Mouse (Mus musculus) CH12.LX (cell line): ENCODE data around the gene Aven. TPM values are rescaled to one million over a fixed set of nuclear protein-coding genes. Genes with fewer than 3 reads are reported as not detected.

Experiments used
- DNase-seq: peaks from one replicate; pipeline ENCODE4 v3.0.0-alpha.2; 2013; ENCODE audit errors: extremely low read depth
- H3K27ac ChIP-seq: 2 replicates; pipeline ENCODE4 v1.5.1; 2012; ENCODE audit warnings: low read depth, mild to moderate bottlenecking, control low read depth, moderate library complexity; ENCODE audit not compliant: insufficient read depth
- H3K27me3 ChIP-seq: replicated peaks from 2 replicates; pipeline ENCODE3; 2012; ENCODE audit warnings: inconsistent platforms
- H3K36me3 ChIP-seq, 2 experiments: replicated peaks in 1 of 2; 2 replicates each; pipeline versions ENCODE3 to v1.6.1; 2012; ENCODE audit warnings: inconsistent platforms in 1 of 2, low read length in 1 of 2, mild to moderate bottlenecking in 1 of 2, mixed read lengths in 1 of 2, moderate library complexity in 1 of 2; ENCODE audit not compliant: control insufficient read depth in 1 of 2, insufficient read depth in 1 of 2
- H3K4me1 ChIP-seq, 2 experiments: 2 replicates each; pipeline ENCODE4 v1.6.1; 2012; ENCODE audit warnings: inconsistent platforms in 1 of 2, moderate library complexity in 1 of 2; ENCODE audit not compliant: insufficient read depth in 2 of 2, control insufficient read depth in 1 of 2
- H3K4me2 ChIP-seq: 2 replicates; pipeline ENCODE4 v1.6.1; 2012; ENCODE audit warnings: low read depth, mild to moderate bottlenecking, control low read depth; ENCODE audit not compliant: poor library complexity, insufficient read depth, severe bottlenecking
- H3K4me3 ChIP-seq, 3 experiments: fragments of 150-350 bp in 1 of 3; sonication (generic) in 1 of 3; replicated peaks in 1 of 3; 2 replicates each; pipeline versions ENCODE3 to v1.5.1; 2011 to 2012; ENCODE audit warnings: low read depth in 2 of 3, low read length in 2 of 3, mild to moderate bottlenecking in 2 of 3, moderate library complexity in 2 of 3, control low read depth in 1 of 3, improper control_type of control experiment in 1 of 3, inconsistent platforms in 1 of 3, mixed read lengths in 1 of 3; ENCODE audit not compliant: poor library complexity in 1 of 3
- H3K79me2 ChIP-seq: replicated peaks from 2 replicates; pipeline ENCODE4 v1.6.1; 2012; ENCODE audit warnings: mild to moderate bottlenecking, moderate library complexity; ENCODE audit not compliant: control insufficient read depth, poor library complexity, insufficient read depth, severe bottlenecking; ENCODE audit errors: extremely low read depth
- H3K9ac ChIP-seq: 2 replicates; pipeline ENCODE4 v1.6.1; 2012; ENCODE audit warnings: low read depth, mild to moderate bottlenecking, control low read depth, moderate library complexity; ENCODE audit not compliant: insufficient read depth
- H3K9me3 ChIP-seq: replicated peaks from 2 replicates; pipeline ENCODE3; 2012; ENCODE audit warnings: low read length, inconsistent platforms, mixed read lengths
- BHLHE40 ChIP-seq: IDR thresholded peaks from 2 replicates; pipeline ENCODE4 v1.6.1; 2011; ENCODE audit warnings: mild to moderate bottlenecking, low read depth, low read length, improper control_type of control experiment
- CHD1 ChIP-seq: IDR thresholded peaks from 2 replicates; pipeline ENCODE4 v1.6.1; 2012; ENCODE audit warnings: low read depth, low read length, improper control_type of control experiment, inconsistent platforms
- CHD2 ChIP-seq: IDR thresholded peaks from 2 replicates; pipeline ENCODE4 v1.6.1; 2011; ENCODE audit warnings: low read length, improper control_type of control experiment
- GABPA ChIP-seq: IDR thresholded peaks from 2 replicates; pipeline ENCODE4 v1.6.1; 2012; ENCODE audit warnings: low read depth, low read length, improper control_type of control experiment, inconsistent platforms; ENCODE audit not compliant: insufficient replicate concordance
- HCFC1 ChIP-seq: IDR thresholded peaks from 2 replicates; pipeline ENCODE4 v1.6.1; 2012; ENCODE audit warnings: low read depth, mild to moderate bottlenecking, inconsistent platforms, low read length, improper control_type of control experiment
- IRF4 ChIP-seq: IDR thresholded peaks from 2 replicates; pipeline ENCODE4 v1.6.1; 2014; ENCODE audit warnings: low read depth, mild to moderate bottlenecking, inconsistent platforms, low read length, improper control_type of control experiment
- JUND ChIP-seq: conservative IDR thresholded peaks from 2 replicates; pipeline ENCODE4 v1.6.1; 2011; ENCODE audit warnings: low read depth, low read length, improper control_type of control experiment
- MAFK ChIP-seq: IDR thresholded peaks from 2 replicates; pipeline ENCODE4 v1.6.1; 2011; ENCODE audit warnings: low read length, improper control_type of control experiment; ENCODE audit not compliant: insufficient replicate concordance
- MAX ChIP-seq: IDR thresholded peaks from 2 replicates; pipeline ENCODE4 v1.6.1; 2011; ENCODE audit warnings: low read length, improper control_type of control experiment
- MAZ ChIP-seq: IDR thresholded peaks from 2 replicates; pipeline ENCODE4 v1.6.1; 2012; ENCODE audit warnings: low read depth, mild to moderate bottlenecking, inconsistent platforms, low read length, improper control_type of control experiment, moderate library complexity
- MEF2A ChIP-seq: IDR thresholded peaks from 2 replicates; pipeline ENCODE4 v1.6.1; 2014; ENCODE audit warnings: low read depth, mild to moderate bottlenecking, inconsistent platforms, low read length, improper control_type of control experiment, borderline replicate concordance
- MXI1 ChIP-seq: IDR thresholded peaks from 2 replicates; pipeline ENCODE4 v1.6.1; 2011; ENCODE audit warnings: mild to moderate bottlenecking, low read depth, low read length, improper control_type of control experiment
- MYC ChIP-seq: IDR thresholded peaks from 2 replicates; pipeline ENCODE4 v1.6.1; 2011; ENCODE audit warnings: low read depth, mild to moderate bottlenecking, improper control_type of control experiment, low read length
- PAX5 ChIP-seq: IDR thresholded peaks from 2 replicates; pipeline ENCODE4 v1.6.1; 2012; ENCODE audit warnings: low read length, inconsistent platforms, mixed read lengths
- POLR2A ChIP-seq: IDR thresholded peaks from 2 replicates; pipeline ENCODE4 v1.6.1; 2011; ENCODE audit warnings: low read depth, mild to moderate bottlenecking, improper control_type of control experiment, low read length
- POLR2AphosphoS2 ChIP-seq: IDR thresholded peaks from 2 replicates; pipeline ENCODE4 v1.6.1; 2011; ENCODE audit warnings: low read depth, low read length, improper control_type of control experiment
- RCOR1 ChIP-seq: conservative IDR thresholded peaks from 2 replicates; pipeline ENCODE4 v1.6.1; 2012; ENCODE audit warnings: low read depth, mild to moderate bottlenecking, inconsistent platforms, low read length, improper control_type of control experiment
- SIN3A ChIP-seq: IDR thresholded peaks from 2 replicates; pipeline ENCODE4 v1.6.1; 2012; ENCODE audit warnings: low read length, improper control_type of control experiment, inconsistent platforms
- UBTF ChIP-seq: IDR thresholded peaks from 2 replicates; pipeline ENCODE4 v1.6.1; 2012; ENCODE audit warnings: low read depth, mild to moderate bottlenecking, inconsistent platforms, low read length, improper control_type of control experiment, moderate library complexity
- ZC3H11A ChIP-seq: IDR thresholded peaks from 2 replicates; pipeline ENCODE4 v1.6.1; 2012; ENCODE audit warnings: low read depth, mild to moderate bottlenecking, inconsistent platforms, low read length, improper control_type of control experiment
- ZMIZ1 ChIP-seq: IDR thresholded peaks from 2 replicates; pipeline ENCODE4 v1.6.1; 2012; ENCODE audit warnings: low read depth, mild to moderate bottlenecking, inconsistent platforms, low read length, improper control_type of control experiment
- dilution Hi-C: fragments of 300-500 bp; cut with MboI; formaldehyde crosslinking; loops from 2 replicates; pipeline ENCODE4 v1.14.3; 2020; ENCODE audit warnings: low sequenced_read_pairs; ENCODE audit not compliant: extremely low pct_unique_long_range_greater_than_20kb, extremely low pct_ligation_motif_present
- in situ Hi-C: fragments of 300-500 bp; cut with MboI; formaldehyde crosslinking; loops from 3 replicates; pipeline ENCODE4 v1.14.3; 2019; ENCODE audit warnings: low sequenced_read_pairs, low pct_ligation_motif_present, low pct_unique_long_range_greater_than_20kb, mixed read lengths
- polyA plus RNA-seq: library from polyadenylated mRNA; unstranded; fragments of >175 nt; gene quantifications from 2 replicates; pipeline ENCODE4 v1.2.1, GENCODE M21; 2012; ENCODE audit warnings: low read depth; ENCODE audit not compliant: insufficient read length
- total RNA-seq, 2 experiments: library from RNA; depleted of rRNA; stranded (reverse); fragments of 300-350 nt in 1 of 2; fragments of >200 nt in 1 of 2; gene quantifications; 2 replicates each; pipeline ENCODE4 v1.2.3; 2012 to 2014

The Aven gene
- total and polyA plus RNA-seq, 3 experiments, result 21.2 to 44.3 (median 33.9) TPM

DNA sequence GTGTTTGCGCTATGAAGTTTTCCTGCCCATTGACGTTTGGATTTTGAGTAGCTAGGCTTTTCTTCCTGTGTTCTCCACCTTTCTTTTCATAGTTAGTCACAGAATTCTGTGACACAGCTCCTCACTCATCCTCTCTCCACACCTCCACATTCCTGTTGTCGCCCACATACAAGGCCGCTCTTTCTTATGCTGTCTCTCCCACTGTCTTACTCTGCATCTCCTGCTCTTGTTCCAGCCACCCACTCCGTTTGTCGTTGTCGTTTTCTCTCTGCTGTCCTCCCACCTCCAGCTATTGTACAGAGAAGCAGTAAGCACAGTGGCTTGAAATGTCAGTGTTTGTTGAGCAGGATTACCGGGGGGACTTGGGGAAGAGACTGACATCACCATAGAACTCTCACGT, 139.8 kb downstream of the Aven start:
- no peak overlapping the region for H3K4me2 ChIP-seq
- no peak overlapping the region for H3K9ac ChIP-seq
- H3K9me3 ChIP-seq, result no peaks in the 10 kb centered on the region
- no peak overlapping the region for H3K4me3 ChIP-seq
- dilution Hi-C loops, result no loop called here
- peaks cover 0 to 11% of the 10 kb centered on the region in 2 experiments; a peak in 2 of 4 replicates for H3K4me1 ChIP-seq
- no peak overlapping the region for H3K27ac ChIP-seq
- no peak for DNase-seq
- H3K27me3 ChIP-seq, result no peaks in the 10 kb centered on the region
- in situ Hi-C loops, result no loop called here
- no peaks in the 10 kb centered on the region for H3K79me2 ChIP-seq
- no peak for TF ChIP-seq RCOR1
- no peak for TF ChIP-seq BHLHE40
- TF ChIP-seq ZMIZ1, result no peak
- TF ChIP-seq IRF4, result no peak
- no peak for TF ChIP-seq PAX5
- TF ChIP-seq MAZ, result no peak
- TF ChIP-seq MEF2A, result no peak
- no peak for TF ChIP-seq MAFK
- no peak for TF ChIP-seq GABPA
- no peak for TF ChIP-seq MYC
- TF ChIP-seq POLR2AphosphoS2, result no peak
- no peak for TF ChIP-seq SIN3A
- TF ChIP-seq MAX, result no peak
- H3K36me3 ChIP-seq, result peaks cover 4 to 37% of the 10 kb centered on the region in 2 experiments

DNA sequence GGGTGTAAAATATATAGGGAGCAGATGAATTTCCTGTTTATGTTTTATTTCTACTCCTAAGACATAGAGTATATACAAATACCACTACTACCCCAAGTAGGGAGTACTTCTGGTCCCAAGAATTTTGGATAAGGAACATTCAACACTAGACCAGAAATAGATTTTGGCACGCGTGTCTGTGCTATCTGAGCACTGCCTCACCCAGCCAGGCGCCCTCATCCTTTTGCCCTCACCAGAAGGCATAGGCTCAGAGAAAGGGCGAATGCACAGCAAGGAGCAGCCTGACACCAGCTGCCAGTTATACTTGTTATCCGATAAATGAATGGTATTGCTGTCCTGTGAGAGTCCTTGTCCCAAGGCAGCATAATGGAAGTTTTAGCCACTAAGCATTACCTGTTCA, 144.4 kb downstream of the Aven start:
- Histone ChIP-seq H3K79me2 (no peaks in the 10 kb centered on the region), H3K9ac (no peak overlapping the region), H3K27me3 (no peaks in the 10 kb centered on the region), H3K27ac (no peak overlapping the region; the same call in 1 of the 2 replicates), H3K9me3 (no peaks in the 10 kb centered on the region), H3K4me3 (no peak overlapping the region), H3K36me3 (peaks cover 0 to 7% of the 10 kb centered on the region in 2 experiments), H3K4me1 (peaks cover 0 to 16% of the 10 kb centered on the region in 2 experiments; a peak in 2 of 4 replicates), H3K4me2 (no peak overlapping the region)
- no peak for DNase-seq
- in situ Hi-C loops (no loop called here), dilution Hi-C loops (no loop called here)
- no peak for TF ChIP-seq JUND
- no peak for TF ChIP-seq GABPA
- no peak for TF ChIP-seq BHLHE40
- no peak for TF ChIP-seq CHD2
- no peak for TF ChIP-seq MAZ
- no peak for TF ChIP-seq MXI1
- TF ChIP-seq ZC3H11A, result no peak
- TF ChIP-seq UBTF, result no peak
- no peak for TF ChIP-seq POLR2AphosphoS2
- no peak for TF ChIP-seq ZMIZ1
- TF ChIP-seq POLR2A, result no peak
- TF ChIP-seq PAX5, result no peak
- no peak for TF ChIP-seq IRF4
- TF ChIP-seq HCFC1, result no peak
- no peak for TF ChIP-seq CHD1
